Mouse (Mus musculus) heart, postnatal 36 days (tissue): ENCODE results near the gene Hist3h2ba. TPM values are rescaled to one million over a fixed set of nuclear protein-coding genes. Genes with fewer than 3 reads are reported as not detected.

Experiments used
- microRNA-seq, 2 experiments: library from miRNA; unstranded; fragments of <30 nt; microRNA quantifications; one replicate each; pipeline ENCODE4 v1.2.0; 2021; ENCODE audit warnings: borderline number of aligned reads in 2 of 2
- total RNA-seq, 2 experiments: library from RNA; stranded (reverse); gene quantifications; 2 replicates each; pipeline ENCODE4 v1.2.3; 2021

Gene Hist3h2ba
- total RNA-seq, 2 experiments from 2014 or later, result 2.2 to 2.5 TPM

Small RNA genes lying within 50 kb of the gene (microRNA-seq; reads per million reads assigned to microRNA genes)
- gene Gm44313, result 0 reads per million in 2 experiments

Other genes with a start within 250 kb of the Hist3h2ba start
- gene Olfr319, start 249.8 kb upstream of the Hist3h2ba start, total RNA-seq, result not detected
- gene Olfr318, start 224.9 kb upstream of the Hist3h2ba start, total RNA-seq, result not detected
- gene Olfr317, start 209.7 kb upstream of the Hist3h2ba start, total RNA-seq, result not detected
- gene Olfr316, start 196.2 kb upstream of the Hist3h2ba start, total RNA-seq, result not detected
- gene Olfr315, start 175.7 kb upstream of the Hist3h2ba start, total RNA-seq, result not detected
- not detected for gene Olfr314, start 166.0 kb upstream of the Hist3h2ba start, total RNA-seq
- not detected for gene Fam183b, start 147.0 kb upstream of the Hist3h2ba start, total RNA-seq
- gene Olfr313, start 133.9 kb upstream of the Hist3h2ba start, total RNA-seq, result not detected
- not detected for gene Olfr312, start 119.7 kb upstream of the Hist3h2ba start, total RNA-seq
- not detected for gene Olfr311, start 109.7 kb upstream of the Hist3h2ba start, total RNA-seq
- gene Gm12258, start 101.8 kb upstream of the Hist3h2ba start, total RNA-seq, result 1 to 10 TPM; 1.5 to 2.5 TPM
- gene 2810021J22Rik, start 81.7 kb upstream of the Hist3h2ba start, total RNA-seq, result 1 to 10 TPM; 1.6 to 2.0 TPM
- gene Zfp39, start 44.7 kb upstream of the Hist3h2ba start, total RNA-seq, result 1 to 10 TPM; 3.4 to 3.7 TPM
- gene Btnl10, start 31.0 kb upstream of the Hist3h2ba start, total RNA-seq, result not detected
- 100 to 1,000 TPM; 160 to 167 TPM for gene Rnf187, start 10.0 kb upstream of the Hist3h2ba start, total RNA-seq
- gene Hist3h2a, start 5.8 kb downstream of the Hist3h2ba start, total RNA-seq, result 10 to 100 TPM; 15.3 to 17.6 TPM
- gene Trim17, start 5.8 kb downstream of the Hist3h2ba start, total RNA-seq, result under 1 TPM; 0.11 to 0.16 TPM
- 10 to 100 TPM; 14.5 TPM for gene Trim11, start 29.2 kb downstream of the Hist3h2ba start, total RNA-seq
- gene Obscn, start 187.5 kb downstream of the Hist3h2ba start, total RNA-seq, result 100 to 1,000 TPM; 725 to 820 TPM
- gene Iba57, start 214.8 kb downstream of the Hist3h2ba start, total RNA-seq, result 10 to 100 TPM; 20.4 to 20.5 TPM
- 1 to 10 TPM in 1 of 2 experiments, under 1 TPM in 1; 0.97 to 1.0 TPM for gene Gjc2, start 234.3 kb downstream of the Hist3h2ba start, total RNA-seq
- 100 to 1,000 TPM in 1 of 2 experiments, 10 to 100 TPM in 1; 88.3 to 117 TPM for gene Guk1, start 243.3 kb downstream of the Hist3h2ba start, total RNA-seq